Mouse (Mus musculus) kidney, postnatal 36 days (tissue): ENCODE measurements around the gene Tmem230.
"Not testable (repeated sequence)": the region's sequence is repeated elsewhere in the genome, so short reads cannot be mapped to it uniquely, and the experiment has no call there.

Source experiments
- DNase-seq, 2 experiments: peaks; one replicate each; pipeline ENCODE4 v3.0.0; 2021 to 2022; ENCODE audit warnings: mixed read lengths in 2 of 2

The Tmem230 gene

DNA sequence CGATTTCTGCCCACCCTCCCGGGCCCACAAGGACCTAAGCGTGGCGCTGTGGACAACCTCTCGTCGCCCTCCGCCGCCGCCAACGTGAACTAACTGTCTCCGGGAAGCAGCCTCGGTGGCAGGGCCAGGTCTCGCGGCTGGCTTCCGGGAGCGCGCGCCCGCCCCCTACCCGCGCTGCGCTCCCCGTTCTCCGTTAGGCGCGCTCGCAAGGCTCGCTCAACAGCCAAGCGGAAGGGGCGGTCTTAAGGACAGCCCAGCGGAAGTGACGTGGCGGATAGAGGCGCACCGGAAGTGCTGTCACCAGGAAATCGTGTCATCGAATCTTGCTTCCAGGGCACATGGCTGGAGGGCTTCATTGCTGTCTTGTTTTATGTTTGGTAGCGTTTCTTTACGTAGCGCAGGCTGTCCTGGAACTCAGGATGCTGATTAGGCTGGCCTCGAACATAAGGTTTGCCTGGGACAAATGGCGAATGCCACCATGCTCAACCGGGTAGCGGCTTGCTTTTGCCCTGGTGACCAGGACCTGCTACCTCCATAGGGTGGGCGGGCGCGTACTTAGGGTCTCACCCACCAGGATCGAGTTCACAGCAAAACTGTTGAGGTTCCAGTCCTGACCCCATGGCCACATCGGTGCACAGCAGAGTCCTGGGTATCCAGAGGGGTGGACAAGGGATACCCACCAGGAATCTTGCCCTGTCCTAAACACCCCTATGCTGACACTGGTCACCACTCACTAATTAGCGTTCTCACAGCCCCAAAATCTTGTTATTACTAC is at the start of gene Tmem230:
TSS of gene Tmem230 (minus strand) at position 269 of the 775 bp plus-strand sequence.
- DNase-seq: peak; percentile 95 to 96

DNA sequence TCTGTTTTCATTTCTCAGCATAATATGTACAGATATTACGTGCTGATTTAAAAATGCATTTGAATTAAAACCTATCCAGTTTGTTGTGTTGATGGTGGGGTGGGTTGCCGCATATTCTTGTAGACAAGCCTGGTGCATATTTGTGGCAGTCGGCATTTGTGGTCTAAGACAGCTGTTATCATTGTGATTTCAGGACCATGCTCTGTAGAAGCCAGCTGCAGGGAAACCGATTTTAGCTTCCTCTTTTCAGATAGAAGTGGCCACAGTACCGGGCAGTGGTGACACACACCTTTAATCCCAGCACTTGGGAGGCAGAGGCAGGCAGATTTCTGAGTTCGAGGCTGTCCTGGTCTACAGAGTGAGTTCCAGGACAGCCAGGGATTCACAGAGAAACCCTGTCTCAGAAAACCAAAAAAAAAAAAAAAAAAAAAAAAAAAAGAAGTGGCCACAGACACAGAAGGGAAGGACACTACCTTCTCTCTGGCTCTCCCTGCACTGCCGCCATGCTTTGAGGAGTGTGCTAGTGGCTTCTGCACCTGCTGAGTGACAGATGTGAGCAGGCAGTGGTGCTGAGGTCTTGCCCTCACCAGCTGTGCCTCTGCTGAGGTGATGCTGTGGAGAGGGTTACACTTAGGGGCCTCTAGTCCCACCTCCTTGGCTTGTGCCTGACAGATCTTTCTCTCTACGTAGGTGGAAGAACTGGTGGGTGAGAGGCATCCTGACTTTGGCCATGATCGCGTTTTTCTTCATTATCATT is 46.3 kb upstream of the Tmem230 start:
- DNase-seq: no peak

DNA sequence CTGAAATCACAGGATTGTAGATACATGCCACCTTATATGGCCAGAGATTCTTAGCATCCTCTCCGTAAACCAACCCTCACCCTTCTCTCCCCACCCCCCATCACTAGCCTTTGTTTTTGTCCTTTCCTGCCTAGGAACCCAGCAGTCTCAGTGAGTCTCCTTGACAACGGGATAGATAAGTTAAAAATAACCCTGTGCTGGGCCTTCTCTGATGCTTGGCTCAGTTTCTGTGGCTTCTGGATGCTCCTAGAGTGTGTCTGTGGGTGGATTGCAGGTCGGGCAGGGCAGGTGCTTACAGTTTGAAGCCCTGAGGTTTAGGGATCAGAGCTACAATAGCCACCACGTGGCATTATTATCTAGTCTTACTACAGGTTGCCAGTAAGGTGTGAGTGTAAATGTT is 44.5 kb upstream of the Tmem230 start:
- DNase-seq: peak in 1 of 2 experiments; percentile 33

DNA sequence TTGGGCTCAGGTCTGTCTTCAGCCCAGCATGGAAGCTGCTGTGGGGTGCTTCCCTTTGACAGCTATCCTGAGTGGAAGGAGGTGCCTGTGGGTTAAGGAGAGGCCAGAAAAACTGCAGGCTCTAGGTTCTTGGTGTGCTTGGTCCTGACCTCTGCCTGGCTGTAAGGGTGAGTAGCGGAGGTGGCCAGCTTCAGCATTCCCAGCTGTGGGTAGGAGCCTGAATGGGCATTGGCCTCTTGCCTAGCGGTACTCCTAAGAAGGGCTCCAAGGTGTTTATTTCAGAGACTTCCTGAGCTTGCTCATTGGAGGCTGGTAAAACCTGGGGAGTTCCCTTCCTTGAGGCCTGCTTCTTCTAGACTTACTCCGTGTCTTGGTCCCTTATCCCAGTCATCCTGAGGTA is 43.7 kb upstream of the Tmem230 start:
- peak; percentile 20 to 43 for DNase-seq

DNA sequence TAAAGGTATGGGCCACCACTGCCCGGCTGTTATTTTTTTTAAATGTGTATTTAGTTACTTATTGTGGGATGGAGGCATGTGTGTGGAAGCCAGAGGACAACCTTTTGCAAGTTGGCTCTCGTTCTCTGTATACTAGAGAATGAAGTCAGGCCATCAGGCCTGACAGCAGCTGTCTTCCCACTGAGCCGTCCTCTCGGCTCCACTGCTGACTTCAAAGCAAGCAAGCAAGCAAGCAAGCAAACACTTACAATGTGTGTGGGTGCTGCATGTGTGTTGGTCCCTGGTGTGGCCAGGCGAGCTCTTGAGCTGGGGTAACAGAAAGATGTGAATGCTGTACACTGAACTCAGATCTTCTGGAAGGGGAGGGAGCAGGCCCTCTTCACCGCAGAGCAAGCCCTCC is 43.2 kb upstream of the Tmem230 start:
- DNase-seq: no peak

DNA sequence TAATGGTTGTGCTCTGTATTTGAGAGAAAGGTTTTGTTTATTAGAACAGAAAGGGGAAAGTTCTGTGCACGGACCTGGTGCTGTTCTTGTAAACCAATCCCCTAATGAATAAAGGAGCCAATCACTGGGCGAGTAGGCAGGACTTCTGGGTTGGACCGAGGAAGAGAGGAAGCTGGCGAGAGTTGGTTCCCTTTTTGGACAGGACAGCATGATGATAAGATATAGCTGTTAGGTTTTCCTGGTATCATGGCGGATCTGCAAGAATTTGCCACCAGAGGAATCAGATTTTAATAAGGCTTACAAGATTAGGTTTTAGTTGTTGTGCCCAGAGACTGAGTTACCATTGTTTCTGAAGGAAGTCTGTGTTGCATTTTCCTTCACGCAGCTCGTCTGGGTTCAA is 41.6 kb upstream of the Tmem230 start:
- not testable (repeated sequence) for DNase-seq

DNA sequence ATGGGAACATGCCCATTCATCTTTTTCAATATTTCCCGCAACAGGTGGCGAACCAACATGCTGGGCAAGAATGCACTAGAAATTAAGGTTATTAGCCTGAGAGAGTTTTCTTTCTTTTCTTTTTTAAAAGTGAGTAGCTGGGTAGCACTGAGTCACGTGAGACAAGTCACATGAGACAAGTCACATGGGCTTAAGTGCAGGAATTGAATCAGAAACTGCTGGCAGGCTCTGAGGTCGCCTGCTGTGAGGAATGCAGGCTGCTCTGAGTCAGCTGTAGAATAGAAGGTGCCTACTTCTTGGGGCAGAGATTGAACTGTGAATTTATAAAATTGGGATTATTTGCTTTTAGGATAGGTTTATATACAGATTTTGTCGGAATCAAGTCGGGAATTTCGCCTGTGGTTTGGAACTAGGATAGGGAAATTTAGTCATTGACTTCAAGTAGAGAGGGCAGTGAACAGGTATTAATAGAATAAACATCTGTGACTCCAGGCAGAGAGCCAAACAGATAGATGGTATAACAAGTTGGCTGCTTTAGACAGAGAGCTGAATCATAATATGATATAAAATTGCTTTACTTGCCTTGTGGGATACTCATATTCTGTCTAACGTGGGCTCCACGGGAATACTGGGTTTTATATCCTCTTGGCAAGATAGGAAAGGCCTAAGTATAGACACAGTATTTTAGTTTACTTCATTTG is 38.9 kb upstream of the Tmem230 start:
- peak in 1 of 2 experiments; percentile 44 for DNase-seq

DNA sequence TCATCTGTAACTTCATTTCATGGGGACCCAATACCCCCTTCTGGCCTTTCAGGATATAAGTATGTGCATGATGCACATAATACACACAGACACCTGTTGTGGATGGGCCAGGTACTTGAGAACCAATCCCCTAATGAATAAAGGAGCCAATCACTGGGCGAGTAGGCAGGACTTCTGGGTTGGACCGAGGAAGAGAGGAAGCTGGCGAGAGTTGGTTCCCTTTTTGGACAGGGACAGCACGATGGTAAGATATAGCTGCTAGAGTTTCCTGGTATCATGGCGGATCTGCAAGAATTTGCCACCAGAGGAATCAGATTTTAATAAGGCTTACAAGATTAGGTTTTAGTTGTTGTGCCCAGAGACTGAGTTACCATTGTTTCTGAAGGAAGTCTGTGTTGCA is 38.1 kb upstream of the Tmem230 start:
- not testable (repeated sequence) for DNase-seq

DNA sequence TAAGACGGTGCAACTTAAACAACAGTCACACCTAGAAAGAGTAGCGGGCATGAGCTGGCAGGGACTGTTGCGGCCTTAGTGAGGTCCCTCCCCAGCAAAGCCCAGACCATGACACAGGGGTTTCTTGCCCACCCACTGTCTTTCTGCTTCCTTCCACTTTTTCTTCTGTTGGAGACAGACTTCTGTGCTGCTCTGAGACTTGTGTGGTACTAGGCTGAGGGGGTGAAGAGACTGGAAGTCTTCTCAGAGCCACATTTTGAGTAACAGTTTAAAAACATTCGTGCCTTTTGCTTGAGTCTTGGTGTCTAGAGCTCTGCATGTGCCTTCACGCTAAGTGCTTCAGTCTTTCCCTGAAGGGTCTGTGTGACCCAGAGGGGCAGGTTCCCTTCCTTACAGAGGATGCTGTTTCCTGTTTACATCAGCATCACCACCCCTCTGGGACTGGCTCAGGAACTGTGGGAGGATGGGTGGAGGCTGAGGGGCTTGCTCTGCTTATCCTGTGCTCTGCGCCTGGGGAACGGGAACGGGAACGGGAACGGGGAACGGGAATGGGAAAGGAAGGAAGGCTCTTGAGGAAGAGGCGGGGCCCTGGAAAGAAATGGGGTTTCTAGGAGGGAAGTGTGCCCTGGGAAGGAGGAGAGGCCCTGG is 37.0 kb upstream of the Tmem230 start:
- peak; percentile 72 to 85 for DNase-seq

DNA sequence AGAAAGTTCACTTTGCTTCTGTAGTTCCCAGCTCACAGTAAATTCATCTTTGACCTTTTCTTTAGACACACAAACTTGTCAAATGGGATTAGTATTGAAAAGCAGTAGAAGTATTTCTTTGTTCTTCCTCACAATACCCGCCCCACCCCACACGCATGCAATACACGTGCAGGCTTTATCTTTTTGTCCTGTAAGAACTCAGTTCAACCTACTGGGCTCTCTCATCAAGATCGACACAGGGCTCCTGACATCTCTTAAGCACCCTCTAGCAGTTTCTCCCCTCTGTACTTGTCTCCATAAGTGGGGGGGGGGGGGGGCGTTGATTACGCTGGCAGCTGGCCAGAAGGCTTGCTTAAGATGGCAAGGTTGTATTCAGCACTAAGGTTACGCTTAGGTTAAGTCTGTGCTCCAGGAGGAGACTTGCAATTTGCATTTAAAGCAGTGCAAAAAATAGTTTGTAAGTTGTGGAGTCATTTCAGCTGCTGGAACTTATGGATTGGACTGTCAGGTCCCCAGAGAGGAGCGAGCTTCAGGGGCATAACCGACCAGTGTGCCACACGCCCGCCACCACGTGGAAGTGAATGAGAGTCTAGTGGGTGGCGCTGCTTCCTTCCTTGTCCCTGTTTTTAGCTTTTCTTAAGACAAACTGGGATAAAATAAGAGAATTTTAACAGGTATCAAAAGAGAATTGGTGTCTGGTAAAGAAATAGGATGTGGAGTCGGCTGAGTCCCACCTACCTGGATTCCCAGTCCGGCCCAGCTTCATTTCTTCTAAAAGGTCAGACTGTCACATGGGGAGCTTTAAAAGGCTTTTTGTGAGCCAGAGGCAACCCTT is 35.8 kb upstream of the Tmem230 start:
- no peak for DNase-seq

DNA sequence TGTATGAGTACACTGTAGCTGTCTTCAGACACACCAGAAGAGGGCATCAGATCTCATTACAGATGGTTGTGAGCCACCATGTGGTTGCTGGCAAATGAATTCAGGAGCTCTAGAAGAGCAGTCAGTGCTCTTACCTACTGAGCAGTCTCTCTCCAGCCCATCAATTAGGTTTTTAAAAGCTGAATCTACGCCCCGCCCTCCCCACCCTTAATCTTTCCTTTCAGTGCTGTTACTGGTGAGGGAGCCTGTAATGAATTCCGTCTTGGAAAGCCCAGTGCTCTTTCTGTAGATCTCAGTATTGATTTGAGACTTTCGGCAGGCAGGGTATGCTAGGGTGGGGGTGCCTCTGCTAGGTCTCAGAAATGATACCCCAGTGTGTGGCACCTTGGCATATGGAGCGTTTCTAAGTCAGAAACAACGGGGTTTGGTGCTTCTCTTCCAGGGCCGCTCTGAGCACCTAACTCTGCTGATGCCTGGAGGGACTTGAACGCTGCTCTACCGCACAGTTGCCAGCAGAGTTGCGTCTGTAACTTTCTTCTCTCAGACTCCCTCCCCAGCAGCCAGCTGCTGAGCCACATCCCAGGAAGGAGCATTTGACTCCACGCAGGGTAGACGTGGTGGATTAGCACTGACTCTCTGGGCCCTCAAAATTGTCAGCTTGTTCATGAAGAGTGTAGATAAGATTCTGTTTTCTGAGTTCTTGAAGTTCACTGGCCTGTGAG is 35.0 kb upstream of the Tmem230 start:
- no peak for DNase-seq

DNA sequence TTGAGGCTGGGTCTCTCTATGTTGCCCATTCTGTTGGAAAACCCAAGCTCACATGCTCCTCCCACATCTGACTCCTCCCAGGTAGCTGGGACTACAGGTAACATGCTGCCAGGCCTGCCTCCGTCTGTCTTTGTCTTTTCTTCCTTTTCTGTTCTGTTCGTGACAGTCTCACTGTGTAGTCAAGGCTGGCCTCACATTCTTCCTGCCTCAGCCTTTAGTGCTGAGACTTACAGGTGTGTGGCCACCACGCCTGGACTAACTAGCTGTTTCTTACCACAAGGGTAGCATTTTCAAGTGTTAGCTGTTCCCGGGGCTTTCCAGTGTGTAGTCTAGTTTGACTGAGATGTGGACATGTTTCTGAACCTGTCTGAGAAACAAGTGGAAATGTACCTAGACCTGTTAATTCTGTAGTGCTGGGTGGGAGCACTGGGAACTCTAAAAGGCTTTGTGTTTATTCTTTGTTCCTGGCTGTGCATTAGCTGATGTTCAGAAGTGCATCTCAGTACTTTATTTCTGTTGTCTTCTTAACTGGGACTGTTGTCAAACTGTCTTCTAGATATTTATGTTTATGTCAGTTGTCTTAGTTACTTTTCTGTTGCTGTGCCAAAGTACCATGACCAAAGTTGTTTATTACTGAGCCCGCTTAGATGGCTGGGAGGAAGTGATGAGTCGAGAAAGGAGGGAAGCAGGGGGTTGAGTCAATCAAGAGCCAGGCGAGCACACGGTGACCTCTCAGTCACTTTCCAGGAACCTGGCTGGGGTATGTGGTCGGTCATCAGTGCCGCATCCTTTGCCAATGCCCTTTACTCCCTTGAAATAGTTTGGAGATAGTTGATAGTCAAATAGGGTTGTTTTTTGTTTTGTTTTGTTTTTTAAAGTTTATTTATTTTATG is 34.2 kb upstream of the Tmem230 start:
- peak in 1 of 2 experiments; percentile 52 for DNase-seq

DNA sequence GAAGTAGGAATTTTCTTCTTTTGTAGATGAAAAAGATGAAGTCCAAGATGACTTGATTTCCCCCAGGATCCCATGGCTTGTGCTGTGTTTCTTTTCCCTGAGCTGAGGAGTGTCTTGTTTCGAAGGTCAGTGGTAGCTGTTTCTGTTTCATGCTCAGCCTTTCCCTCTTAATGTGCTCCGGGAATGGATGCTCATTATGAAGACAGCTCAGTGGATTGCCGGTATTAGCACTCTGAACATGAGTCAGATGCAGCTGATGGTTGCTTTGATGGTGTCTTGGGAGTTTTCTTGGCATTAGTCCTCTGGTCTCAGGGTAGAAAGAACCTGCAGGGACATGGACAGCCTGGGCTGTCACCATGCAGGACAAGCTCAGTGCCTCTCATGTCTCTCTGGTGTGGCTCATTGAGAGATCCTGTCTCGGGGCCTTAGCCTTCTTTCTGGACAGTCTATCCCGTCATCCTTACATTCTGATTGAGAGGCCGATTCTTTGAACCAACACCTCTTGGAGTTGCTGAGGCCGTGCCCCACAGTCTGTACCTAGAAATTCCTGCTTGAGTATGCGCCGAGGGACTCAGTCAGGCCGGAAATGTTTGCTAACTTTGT is 33.0 kb upstream of the Tmem230 start:
- DNase-seq: no peak

DNA sequence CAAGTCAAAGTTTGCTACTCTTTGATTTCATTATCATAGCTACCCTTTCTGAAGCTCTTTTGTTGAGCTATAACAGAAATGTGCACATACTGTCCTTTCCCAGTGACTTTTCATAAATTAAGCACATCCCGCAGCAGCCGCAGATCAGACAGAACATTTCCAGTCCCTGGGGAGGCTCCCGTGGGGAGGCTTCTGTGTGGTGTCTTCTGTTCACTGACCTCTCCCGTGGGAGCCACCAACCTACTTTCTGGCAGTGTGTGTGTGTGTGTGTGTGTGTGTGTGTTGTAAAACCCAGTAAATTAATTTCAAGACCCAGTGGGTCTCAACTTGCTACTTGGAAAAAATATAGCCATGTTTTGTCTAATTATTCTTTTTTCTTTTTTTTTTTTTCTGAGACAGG is 32.4 kb upstream of the Tmem230 start:
- DNase-seq: peak in 1 of 2 experiments; percentile 52

DNA sequence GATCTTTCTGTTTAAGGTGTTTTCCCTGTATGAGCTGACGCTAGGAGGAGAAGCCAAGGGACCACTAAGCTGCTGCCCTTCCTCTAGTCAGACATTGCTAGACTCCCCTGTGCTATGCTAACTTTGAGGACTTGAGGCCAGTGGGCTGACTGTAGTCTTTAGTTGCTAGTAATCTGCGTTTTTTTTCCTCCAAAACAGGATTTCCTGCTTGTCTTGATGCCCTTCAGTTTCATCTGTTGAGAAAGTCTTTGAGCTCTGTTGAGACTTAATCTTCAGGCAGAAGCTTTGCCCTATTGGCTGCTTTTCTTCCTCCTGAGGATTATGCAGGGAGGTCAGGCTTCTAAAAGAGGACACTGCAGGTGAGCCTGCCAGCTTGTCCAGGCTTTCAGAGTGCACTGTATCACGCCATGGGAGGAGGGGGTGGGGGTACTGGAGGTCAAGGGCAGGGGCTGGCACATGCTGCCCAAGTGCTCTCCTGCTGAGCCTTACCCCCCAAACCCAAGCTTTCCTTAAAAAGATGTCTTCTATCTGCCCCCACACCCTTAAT is 31.8 kb upstream of the Tmem230 start:
- DNase-seq: no peak

DNA sequence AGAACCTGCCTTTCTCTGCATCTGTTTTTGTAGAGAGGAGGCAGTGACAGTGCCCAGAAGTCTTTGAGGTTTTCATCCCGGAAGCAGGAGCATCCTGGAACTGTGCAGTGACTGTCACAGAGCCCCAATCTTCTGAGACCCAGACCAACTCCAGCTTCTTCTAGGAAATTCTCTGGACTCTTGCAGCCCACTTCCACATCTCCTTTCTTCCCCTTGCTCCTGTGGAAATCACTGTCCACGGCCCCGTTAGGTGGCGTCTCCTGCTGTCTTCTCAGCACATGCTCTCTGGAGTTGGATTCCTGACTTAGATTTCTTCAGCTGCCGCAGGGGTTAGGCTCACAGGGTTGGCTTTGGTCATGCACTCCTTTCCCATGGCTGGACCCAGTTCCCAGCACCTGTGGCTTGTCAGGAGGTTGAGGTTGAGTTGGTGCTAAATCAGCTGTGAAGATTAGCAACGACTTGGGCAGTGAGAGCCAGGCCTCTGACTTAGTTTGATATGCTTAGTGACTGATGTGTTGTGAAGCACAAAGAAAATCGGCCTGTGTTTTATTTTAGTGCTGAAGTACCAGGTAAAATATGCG is 30.8 kb upstream of the Tmem230 start:
- DNase-seq: no peak

DNA sequence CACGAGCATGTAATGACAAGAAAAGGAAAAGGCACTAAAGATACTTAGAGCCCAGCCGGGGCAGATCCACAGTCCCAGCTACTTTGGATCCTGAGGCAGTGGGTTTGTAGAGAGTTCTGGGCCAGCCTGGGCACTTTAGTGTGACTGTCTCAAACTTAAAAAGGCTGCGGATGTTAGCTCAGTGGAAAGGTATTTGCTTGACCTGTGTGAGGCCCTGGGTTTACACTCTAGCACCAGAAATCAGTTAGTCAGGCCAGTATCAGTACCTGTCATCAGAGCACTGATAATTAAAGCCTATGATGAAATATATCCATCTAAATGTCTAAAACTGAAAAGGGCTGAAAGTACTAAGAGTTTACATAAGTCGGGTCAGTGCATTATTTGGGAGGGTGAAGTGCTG is 28.6 kb upstream of the Tmem230 start:
- no peak for DNase-seq

DNA sequence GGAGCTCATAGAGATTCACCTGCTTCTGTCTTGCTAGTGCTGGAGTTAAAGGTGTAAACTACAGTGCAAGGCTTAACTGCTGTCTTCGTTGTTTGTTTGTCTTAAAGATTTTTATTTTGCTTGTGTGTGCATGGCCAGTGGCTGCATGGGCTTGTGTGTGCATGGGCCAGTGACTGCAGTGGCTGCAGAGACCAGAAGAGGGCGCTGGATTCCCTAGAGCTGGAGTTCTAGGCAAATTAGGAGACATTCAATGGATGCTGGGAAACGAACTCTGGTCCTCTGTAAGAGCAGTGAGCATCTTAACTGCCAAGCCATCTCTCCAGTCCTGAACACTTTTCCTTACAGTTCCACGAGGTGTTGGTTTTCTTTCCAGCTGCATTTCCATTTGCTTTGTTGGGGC is 27.9 kb upstream of the Tmem230 start:
- DNase-seq: no peak
